Mouse (Mus musculus): ENCODE results near the gene Tas1r1. TPM values are rescaled to one million over a fixed set of nuclear protein-coding genes. Genes with fewer than 3 reads are reported as not detected.

Gene Tas1r1
- polyA plus RNA-seq, 1 experiment from 2014 or later, result 0.12 TPM

Other genes starting within 250 kb of the Tas1r1 start
- gene Camta1, start 176.7 kb downstream of the Tas1r1 start, polyA plus RNA-seq (2016; fragmentation: Nextera tagmentation; extraction: Ambion mirVana), result 49.6 and 59.1 TPM in 2 replicates
- gene Dnajc11, start 104.9 kb downstream of the Tas1r1 start, polyA plus RNA-seq (2016; fragmentation: Nextera tagmentation; extraction: Ambion mirVana), result 74.4 and 85.1 TPM in 2 replicates
- gene Thap3, start 49.6 kb downstream of the Tas1r1 start, polyA plus RNA-seq (2016; fragmentation: Nextera tagmentation; extraction: Ambion mirVana), result 10.0 and 10.3 TPM in 2 replicates
- gene Phf13, start 42.3 kb downstream of the Tas1r1 start, polyA plus RNA-seq (2016; fragmentation: Nextera tagmentation; extraction: Ambion mirVana), result 10.4 and 11.2 TPM in 2 replicates
- 10.9 and 12.0 TPM in 2 replicates for gene Klhl21, start 29.8 kb downstream of the Tas1r1 start, polyA plus RNA-seq (2016; fragmentation: Nextera tagmentation; extraction: Ambion mirVana)
- gene Zbtb48, start 10.9 kb downstream of the Tas1r1 start, polyA plus RNA-seq (2016; fragmentation: Nextera tagmentation; extraction: Ambion mirVana), result 11.4 and 12.2 TPM in 2 replicates
- gene Nol9, start 753 bp upstream of the Tas1r1 start, polyA plus RNA-seq (2016; fragmentation: Nextera tagmentation; extraction: Ambion mirVana), result 42.3 and 44.0 TPM in 2 replicates
- gene Plekhg5, start 33.9 kb upstream of the Tas1r1 start, polyA plus RNA-seq (2016; fragmentation: Nextera tagmentation; extraction: Ambion mirVana), result 7.7 and 8.4 TPM in 2 replicates
- 0.74 and 0.87 TPM in 2 replicates for gene Tnfrsf25, start 77.4 kb upstream of the Tas1r1 start, polyA plus RNA-seq (2016; fragmentation: Nextera tagmentation; extraction: Ambion mirVana)
- gene Espn, start 113.8 kb upstream of the Tas1r1 start, polyA plus RNA-seq (2016; fragmentation: Nextera tagmentation; extraction: Ambion mirVana), result 2.6 and 2.9 TPM in 2 replicates
- 0.05 TPM in 1 of 2 replicates, not detected in the other for gene Hes2, start 120.3 kb upstream of the Tas1r1 start, polyA plus RNA-seq (2016; fragmentation: Nextera tagmentation; extraction: Ambion mirVana)
- gene Acot7, start 139.6 kb upstream of the Tas1r1 start, polyA plus RNA-seq (2016; fragmentation: Nextera tagmentation; extraction: Ambion mirVana), result 33.0 and 36.2 TPM in 2 replicates
- 2.1 and 2.4 TPM in 2 replicates for gene Gpr153, start 235.7 kb upstream of the Tas1r1 start, polyA plus RNA-seq (2016; fragmentation: Nextera tagmentation; extraction: Ambion mirVana)